Mouse (Mus musculus) midbrain, embryonic 13.5 days (tissue): Measurements from ENCODE around the gene A730071L15Rik. TPM values are rescaled to one million over a fixed set of nuclear protein-coding genes. Genes with fewer than 3 reads are reported as not detected.

Source experiments
- ATAC-seq: fragments of 200-750 bp; cut with Nextera tagmentation; 2 replicates; pipeline ENCODE4 v1.8.0; 2017; ENCODE audit warnings: mild to moderate bottlenecking, moderate TSS enrichment, moderate library complexity
- H3K27ac ChIP-seq: fragments of 300-500 bp; sonication (generic); 2 replicates; pipeline ENCODE4 v1.5.1; 2015; ENCODE audit warnings: inconsistent platforms, mild to moderate bottlenecking, moderate library complexity
- H3K27me3 ChIP-seq: fragments of 300-500 bp; sonication (generic); 2 replicates; pipeline ENCODE4 v1.6.1; 2015; ENCODE audit warnings: mild to moderate bottlenecking, inconsistent platforms
- H3K36me3 ChIP-seq: fragments of 300-500 bp; sonication (generic); 2 replicates; pipeline ENCODE4 v1.6.1; 2015; ENCODE audit warnings: mild to moderate bottlenecking, inconsistent platforms
- H3K4me1 ChIP-seq: fragments of 300-500 bp; sonication (generic); replicated peaks from 2 replicates; pipeline ENCODE4 v1.6.1; 2015; ENCODE audit warnings: inconsistent platforms
- H3K4me2 ChIP-seq: fragments of 300-500 bp; sonication (generic); replicated peaks from 2 replicates; pipeline ENCODE4 v1.6.1; 2015; ENCODE audit warnings: moderate library complexity, mild to moderate bottlenecking, inconsistent platforms
- H3K4me3 ChIP-seq: fragments of 300-500 bp; sonication (generic); replicated peaks from 2 replicates; pipeline ENCODE4 v1.5.1; 2015; ENCODE audit warnings: mild to moderate bottlenecking, inconsistent platforms
- H3K9ac ChIP-seq: fragments of 300-500 bp; sonication (generic); replicated peaks from 2 replicates; pipeline ENCODE4 v1.6.1; 2015; ENCODE audit warnings: mild to moderate bottlenecking, inconsistent platforms
- H3K9me3 ChIP-seq: fragments of 300-500 bp; sonication (generic); 2 replicates; pipeline ENCODE4 v1.6.1; 2016; ENCODE audit warnings: mild to moderate bottlenecking, inconsistent platforms
- WGBS: fragments of 180-500 bp; shearing (Covaris S2); methylation state at CpG from one replicate; pipeline ENCODE4 v1.1.7; 2015; 5-methylcytosine and 5-hydroxymethylcytosine counted together
- polyA plus RNA-seq: library from polyadenylated mRNA; unstranded; fragments of >200 nt; fragmentation: Nextera tagmentation; extraction: Ambion mirVana; gene quantifications from 2 replicates; pipeline ENCODE4 v1.2.1, GENCODE M21; 2015

The A730071L15Rik gene
- polyA plus RNA-seq, 1 experiment from 2014 or later: 0.59 TPM

GRCm38 (mm10) chr11:6224541-6225229 lies 24.9 kb downstream of the A730071L15Rik start:
- H3K36me3 ChIP-seq: no peaks in the 10 kb centered on the region
- no peak overlapping the region for H3K4me3 ChIP-seq
- ATAC-seq: no peak
- H3K27me3 ChIP-seq: no peaks in the 10 kb centered on the region
- WGBS: 84% methylated on average over 14 of the region's 14 CpGs
- no peak overlapping the region for H3K27ac ChIP-seq
- H3K9ac ChIP-seq: no peak overlapping the region
- H3K9me3 ChIP-seq: no peaks in the 10 kb centered on the region
- no peak overlapping the region for H3K4me2 ChIP-seq
- no peaks in the 10 kb centered on the region for H3K4me1 ChIP-seq

DNA sequence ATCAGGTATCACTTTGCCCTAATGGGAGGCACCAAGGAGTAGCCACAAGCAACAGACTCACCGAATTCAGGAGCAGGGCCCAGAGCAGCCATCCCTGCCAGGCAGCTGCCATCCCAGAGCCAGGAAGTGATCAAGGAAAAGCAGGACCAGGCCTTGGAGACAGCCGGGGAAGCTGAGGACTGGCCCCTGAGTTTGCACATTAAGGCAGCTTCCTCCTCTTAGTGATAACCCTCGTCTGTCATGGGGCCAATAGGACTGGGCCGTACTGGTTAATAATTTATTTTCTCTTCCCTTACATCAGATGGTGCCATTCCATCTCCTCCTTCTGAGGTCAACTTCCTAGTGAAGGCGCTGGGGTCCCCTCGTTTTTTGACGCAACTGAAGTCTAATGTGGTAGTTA lies 30.2 kb downstream of the A730071L15Rik start, which contains the start of gene Npc1l1:
Npc1l1 (minus strand) TSS at position 132 of the 400 bp plus-strand sequence.
- H3K9me3 ChIP-seq: peaks cover 5% of the 10 kb centered on the region
- ATAC-seq: no peak
- no peak within 1 kb of the TSS for H3K27ac ChIP-seq
- no peaks in the 10 kb centered on the region for H3K4me1 ChIP-seq
- no peaks in the 10 kb centered on the region for H3K36me3 ChIP-seq
- no peak within 1 kb of the TSS for H3K4me2 ChIP-seq
- no peak within 1 kb of the TSS for H3K4me3 ChIP-seq
- no peaks in the 10 kb centered on the region for H3K27me3 ChIP-seq
- no peak within 1 kb of the TSS for H3K9ac ChIP-seq
- 86% methylated on average over 7 of the region's 7 CpGs for WGBS

DNA sequence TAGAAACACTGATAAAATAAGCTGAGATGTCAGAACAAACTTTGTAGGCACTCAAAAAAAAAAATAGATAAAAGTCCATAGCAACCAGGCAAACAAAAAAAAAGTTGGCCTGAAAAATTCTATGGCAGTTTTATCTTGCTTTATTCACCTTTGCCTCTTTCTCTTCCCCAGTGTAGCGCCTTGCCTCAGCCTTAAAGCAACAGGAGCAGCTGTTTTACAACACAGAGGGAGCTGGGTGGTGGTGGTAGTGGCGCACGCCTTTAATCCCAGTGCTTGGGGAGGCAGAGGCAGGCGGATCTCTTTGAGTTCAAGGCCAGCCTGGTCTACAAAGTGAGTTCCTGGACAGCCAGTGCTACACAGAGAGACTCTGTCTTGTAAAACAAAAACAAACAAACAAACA lies 33.2 kb downstream of the A730071L15Rik start:
- Histone ChIP-seq H3K4me1 (no peaks in the 10 kb centered on the region), H3K27ac (no peak overlapping the region), H3K4me3 (no peak overlapping the region), H3K9ac (no peak overlapping the region), H3K27me3 (no peaks in the 10 kb centered on the region), H3K4me2 (no peak overlapping the region), H3K36me3 (no peaks in the 10 kb centered on the region), H3K9me3 (peaks cover 13% of the 10 kb centered on the region)
- no peak for ATAC-seq
- WGBS: 85% methylated on average over 4 of the region's 4 CpGs

GRCm38 (mm10) chr11:6244707-6245106 lies 44.9 kb downstream of the A730071L15Rik start:
- H3K36me3 ChIP-seq: no peaks in the 10 kb centered on the region
- no peak for ATAC-seq
- no peaks in the 10 kb centered on the region for H3K4me1 ChIP-seq
- no peak overlapping the region for H3K27ac ChIP-seq
- H3K4me3 ChIP-seq: no peak overlapping the region
- H3K27me3 ChIP-seq: no peaks in the 10 kb centered on the region
- H3K4me2 ChIP-seq: no peak overlapping the region
- no peaks in the 10 kb centered on the region for H3K9me3 ChIP-seq
- WGBS: 50% methylated on average over 19 of the region's 19 CpGs
- no peak overlapping the region for H3K9ac ChIP-seq

Other genes with a start within 250 kb of the A730071L15Rik start
- gene Gck, start 249.9 kb upstream of the A730071L15Rik start, polyA plus RNA-seq: 6.1 and 6.8 TPM in 2 replicates
- gene Ykt6, start 244.3 kb upstream of the A730071L15Rik start, polyA plus RNA-seq: 78.8 and 84.0 TPM in 2 replicates
- 45.6 and 47.0 TPM in 2 replicates for gene Camk2b, start 133.7 kb upstream of the A730071L15Rik start, polyA plus RNA-seq
- 62.7 and 65.7 TPM in 2 replicates for gene Nudcd3, start 386 bp downstream of the A730071L15Rik start, polyA plus RNA-seq
- 0.05 TPM in 1 of 2 replicates, not detected in the other for gene Npc1l1, start 30.1 kb downstream of the A730071L15Rik start, polyA plus RNA-seq
- 76.7 and 79.8 TPM in 2 replicates for gene Ddx56, start 67.7 kb downstream of the A730071L15Rik start, polyA plus RNA-seq
- 156 and 159 TPM in 2 replicates for gene Tmed4, start 74.8 kb downstream of the A730071L15Rik start, polyA plus RNA-seq
- 92.5 and 95.5 TPM in 2 replicates for gene Ogdh, start 91.6 kb downstream of the A730071L15Rik start, polyA plus RNA-seq
- 32.9 and 33.6 TPM in 2 replicates for gene Zmiz2, start 189.0 kb downstream of the A730071L15Rik start, polyA plus RNA-seq
- gene Ppia, start 215.4 kb downstream of the A730071L15Rik start, polyA plus RNA-seq: 3,782 and 3,914 TPM in 2 replicates
- 605 and 617 TPM in 2 replicates for gene H2afv, start 244.4 kb downstream of the A730071L15Rik start, polyA plus RNA-seq